Mouse (Mus musculus): ENCODE data around the gene Gk5. TPM values are rescaled to one million over a fixed set of nuclear protein-coding genes. Genes with fewer than 3 reads are reported as not detected.

Gk5 gene
- total and polyA plus RNA-seq, 3 experiments, result 2.0 to 2.4 (median 2.2) TPM

- TF ChIP-seq RAD21 (IDR thresholded peaks at IDR 0.05; ENCODE audit: low read depth, low read length) (no peak), BHLHE40 (IDR thresholded peaks at IDR 0.05; ENCODE audit: low read depth, low read length) (no peak), NELFE (IDR thresholded peaks at IDR 0.05; ENCODE audit: low read depth, low read length) (no peak), UBTF (IDR thresholded peaks at IDR 0.05; ENCODE audit: low read depth, low read length) (no peak), E2F4 (IDR thresholded peaks at IDR 0.05; ENCODE audit: insufficient replicate concordance, low read depth, low read length) (no peak), TBP (conservative IDR thresholded peaks at IDR 0.05; ENCODE audit: low read depth, low read length) (no peak), MXI1 (IDR thresholded peaks at IDR 0.05; ENCODE audit: low read depth, low read length) (no peak), CHD2 (IDR thresholded peaks at IDR 0.05; ENCODE audit: low read length) (no peak), IRF4 (IDR thresholded peaks at IDR 0.05; ENCODE audit: low read depth, low read length) (no peak), MAFK (IDR thresholded peaks at IDR 0.05; ENCODE audit: insufficient replicate concordance, low read length) (no peak), JUND (conservative IDR thresholded peaks at IDR 0.05; ENCODE audit: low read depth, low read length) (no peak), CHD1 (IDR thresholded peaks at IDR 0.05; ENCODE audit: low read depth, low read length) (no peak), ZNF384 (IDR thresholded peaks at IDR 0.05; ENCODE audit: low read depth, low read length) (no peak), SMC3 (IDR thresholded peaks at IDR 0.05; ENCODE audit: low read depth, low read length) (no peak), ZKSCAN1 (IDR thresholded peaks at IDR 0.05; ENCODE audit: borderline replicate concordance, low read depth, low read length) (no peak), RCOR1 (conservative IDR thresholded peaks at IDR 0.05; ENCODE audit: low read depth, low read length) (no peak)
- H3K4me2 ChIP-seq (ENCODE audit: insufficient read depth, low read depth, poor library complexity, severe bottlenecking), result no peak overlapping the region
- no peaks in the 10 kb centered on the region for H3K27me3 ChIP-seq (replicated peaks)
- H3K4me1 ChIP-seq (ENCODE audit: control insufficient read depth in 1 of 2, insufficient read depth in 2 of 2), result no peaks in the 10 kb centered on the region
- DNase-seq (ENCODE audit: extremely low read depth), result no peak
- H3K79me2 ChIP-seq (replicated peaks; ENCODE audit: control insufficient read depth, extremely low read depth, insufficient read depth, poor library complexity, severe bottlenecking), result no peaks in the 10 kb centered on the region
- no peak overlapping the region for H3K27ac ChIP-seq (ENCODE audit: insufficient read depth, low read depth)
- in situ Hi-C loops (cut with MboI; ENCODE audit: low pct_ligation_motif_present, low pct_unique_long_range_greater_than_20kb, low sequenced_read_pairs) (no loop called here), dilution Hi-C loops (cut with MboI; ENCODE audit: extremely low pct_ligation_motif_present, extremely low pct_unique_long_range_greater_than_20kb, low sequenced_read_pairs) (no loop called here)
- no peaks in the 10 kb centered on the region for H3K36me3 ChIP-seq (replicated peaks in 1 of 2; ENCODE audit: control insufficient read depth in 1 of 2, insufficient read depth in 1 of 2, low read length in 1 of 2)
- no peak overlapping the region for H3K9ac ChIP-seq (ENCODE audit: insufficient read depth, low read depth)
- H3K9me3 ChIP-seq (replicated peaks; ENCODE audit: low read length), result no peaks in the 10 kb centered on the region
- H3K4me3 ChIP-seq (replicated peaks in 1 of 3; ENCODE audit: low read depth in 2 of 3, low read length in 2 of 3, poor library complexity in 1 of 3), result no peak overlapping the region
These were observed 84.5 kb downstream of the Gk5 start for GRCm38 (mm10) chr9:96203663-96204062.

DNA sequence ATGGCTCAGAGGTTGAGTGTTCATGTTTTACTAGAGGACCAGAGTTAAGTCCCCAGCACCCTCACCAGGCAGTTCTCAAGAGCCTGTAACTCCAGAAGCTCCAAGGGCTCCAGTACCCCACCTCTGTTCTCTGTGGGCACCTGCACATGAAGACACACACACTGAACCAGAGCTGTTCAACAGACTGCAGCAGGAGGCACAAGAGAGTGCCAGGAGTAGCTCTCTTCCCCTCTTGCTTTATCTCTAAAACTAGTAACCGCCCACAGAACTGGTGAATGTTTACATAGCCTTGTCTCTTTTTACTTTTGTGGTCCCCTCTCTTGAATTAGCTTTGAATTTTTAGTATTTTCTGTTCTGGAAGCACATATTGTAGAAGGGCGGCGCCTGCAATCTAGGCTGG is 88.3 kb downstream of the Gk5 start:
- no peak overlapping the region for H3K27ac ChIP-seq (ENCODE audit: insufficient read depth, low read depth)
- no peak overlapping the region for H3K9ac ChIP-seq (ENCODE audit: insufficient read depth, low read depth)
- H3K36me3 ChIP-seq (replicated peaks in 1 of 2; ENCODE audit: control insufficient read depth in 1 of 2, insufficient read depth in 1 of 2, low read length in 1 of 2), result no peaks in the 10 kb centered on the region
- no peaks in the 10 kb centered on the region for H3K27me3 ChIP-seq (replicated peaks)
- TF ChIP-seq MYC (IDR thresholded peaks at IDR 0.05; ENCODE audit: low read depth, low read length), result no peak
- no peak for TF ChIP-seq MAX (IDR thresholded peaks at IDR 0.05; ENCODE audit: low read length)
- no peak for TF ChIP-seq ZMIZ1 (IDR thresholded peaks at IDR 0.05; ENCODE audit: low read depth, low read length)
- TF ChIP-seq ZC3H11A (IDR thresholded peaks at IDR 0.05; ENCODE audit: low read depth, low read length), result no peak
- no peak for TF ChIP-seq KAT2A (IDR thresholded peaks at IDR 0.05; ENCODE audit: insufficient replicate concordance, low read length)
- TF ChIP-seq MEF2A (IDR thresholded peaks at IDR 0.05; ENCODE audit: borderline replicate concordance, low read depth, low read length), result no peak
- no peak for TF ChIP-seq POLR2A (IDR thresholded peaks at IDR 0.05; ENCODE audit: low read depth, low read length)
- no peak for TF ChIP-seq GABPA (IDR thresholded peaks at IDR 0.05; ENCODE audit: insufficient replicate concordance, low read depth, low read length)
- TF ChIP-seq NRF1 (IDR thresholded peaks at IDR 0.05; ENCODE audit: low read depth, low read length), result no peak
- TF ChIP-seq CHD2 (IDR thresholded peaks at IDR 0.05; ENCODE audit: low read length), result no peak
- no peak for TF ChIP-seq SMC3 (IDR thresholded peaks at IDR 0.05; ENCODE audit: low read depth, low read length)
- TF ChIP-seq ZNF384 (IDR thresholded peaks at IDR 0.05; ENCODE audit: low read depth, low read length), result no peak
- TF ChIP-seq SIN3A (IDR thresholded peaks at IDR 0.05; ENCODE audit: low read length), result no peak
- no peak for TF ChIP-seq ZKSCAN1 (IDR thresholded peaks at IDR 0.05; ENCODE audit: borderline replicate concordance, low read depth, low read length)
- no peak for TF ChIP-seq EP300 (IDR thresholded peaks at IDR 0.05; ENCODE audit: low read length)
- TF ChIP-seq ETS1 (conservative IDR thresholded peaks at IDR 0.05; ENCODE audit: low read depth, low read length), result no peak
- no peak for TF ChIP-seq MAFK (IDR thresholded peaks at IDR 0.05; ENCODE audit: insufficient replicate concordance, low read length)
- DNase-seq (ENCODE audit: extremely low read depth), result no peak
- in situ Hi-C loops (cut with MboI; ENCODE audit: low pct_ligation_motif_present, low pct_unique_long_range_greater_than_20kb, low sequenced_read_pairs), result no loop called here
- no peaks in the 10 kb centered on the region for H3K9me3 ChIP-seq (replicated peaks; ENCODE audit: low read length)
- no peak overlapping the region for H3K4me2 ChIP-seq (ENCODE audit: insufficient read depth, low read depth, poor library complexity, severe bottlenecking)
- dilution Hi-C loops (cut with MboI; ENCODE audit: extremely low pct_ligation_motif_present, extremely low pct_unique_long_range_greater_than_20kb, low sequenced_read_pairs), result no loop called here
- no peaks in the 10 kb centered on the region for H3K79me2 ChIP-seq (replicated peaks; ENCODE audit: control insufficient read depth, extremely low read depth, insufficient read depth, poor library complexity, severe bottlenecking)
- no peak overlapping the region for H3K4me3 ChIP-seq (replicated peaks in 1 of 3; ENCODE audit: low read depth in 2 of 3, low read length in 2 of 3, poor library complexity in 1 of 3)
- H3K4me1 ChIP-seq (ENCODE audit: control insufficient read depth in 1 of 2, insufficient read depth in 2 of 2), result no peaks in the 10 kb centered on the region

Measured in CH12.LX (cell line).